Mouse (Mus musculus): Measurements from ENCODE around the gene Plcxd2.

Plcxd2 gene

GRCm38 (mm10) chr16:45984610-45985606, 25.1 kb downstream of the Plcxd2 start:
- no peak for DNase-seq

- no peak for DNase-seq
These were observed 33.8 kb downstream of the Plcxd2 start for GRCm38 (mm10) chr16:45976251-45976650.

- peak; percentile 51 to 62 for DNase-seq
These were observed 35.9 kb downstream of the Plcxd2 start for GRCm38 (mm10) chr16:45973959-45974686.

- peak in 1 of 2 experiments; percentile 43 for DNase-seq
These were observed 39.8 kb downstream of the Plcxd2 start for GRCm38 (mm10) chr16:45970187-45970586.

- DNase-seq: no peak
These were observed 41.3 kb downstream of the Plcxd2 start for GRCm38 (mm10) chr16:45968716-45969115.

GRCm38 (mm10) chr16:45967471-45967870, 42.5 kb downstream of the Plcxd2 start:
- peak; percentile 83 to 85 for DNase-seq

- peak in 1 of 2 experiments; percentile 27 for DNase-seq
These were observed 43.4 kb downstream of the Plcxd2 start for GRCm38 (mm10) chr16:45966604-45967003.

GRCm38 (mm10) chr16:45964777-45965176, 45.2 kb downstream of the Plcxd2 start:
- DNase-seq: no peak

GRCm38 (mm10) chr16:45963837-45964236, 46.2 kb downstream of the Plcxd2 start:
- no peak for DNase-seq

- no peak for DNase-seq
These were observed 46.9 kb downstream of the Plcxd2 start for GRCm38 (mm10) chr16:45963088-45963487.

GRCm38 (mm10) chr16:45960978-45961377, 49.0 kb downstream of the Plcxd2 start:
- no peak for DNase-seq

GRCm38 (mm10) chr16:45956390-45956950, 53.5 kb downstream of the Plcxd2 start:
- DNase-seq: no peak

- peak; percentile 40 to 75 for DNase-seq
These were observed 56.6 kb downstream of the Plcxd2 start, which contains the start of gene Phldb2 for GRCm38 (mm10) chr16:45953394-45953793. Phldb2 (minus strand) TSS chr16:45953598.

GRCm38 (mm10) chr16:45952501-45952900, 57.5 kb downstream of the Plcxd2 start:
- DNase-seq: peak; percentile 44 to 54

GRCm38 (mm10) chr16:45952035-45952434, 58.0 kb downstream of the Plcxd2 start:
- DNase-seq: no peak

GRCm38 (mm10) chr16:45946335-45946734, 63.7 kb downstream of the Plcxd2 start:
- DNase-seq: no peak

- DNase-seq: no peak
These were observed 64.4 kb downstream of the Plcxd2 start for GRCm38 (mm10) chr16:45945649-45946048.

- peak; percentile 42 to 63 for DNase-seq
These were observed 64.8 kb downstream of the Plcxd2 start for GRCm38 (mm10) chr16:45945174-45945631.

- DNase-seq: no peak
These were observed 67.7 kb downstream of the Plcxd2 start for GRCm38 (mm10) chr16:45942169-45942891.

- no peak for DNase-seq
These were observed 69.3 kb downstream of the Plcxd2 start for GRCm38 (mm10) chr16:45940701-45941100.

GRCm38 (mm10) chr16:45939436-45939835, 70.6 kb downstream of the Plcxd2 start:
- DNase-seq: no peak

- DNase-seq: no peak
These were observed 72.6 kb downstream of the Plcxd2 start for GRCm38 (mm10) chr16:45937381-45937780.

All from kidney, postnatal 25 days (tissue).